In genomic region chr1:188457221-188458008, GRCm38 (mm10) we compare ENCODE assay signal across 15 mouse cellular contexts.
DNase-seq lines count a peak whose midpoint lies in the region; ATAC-seq lines count a peak whose summit lies in the region.
"Had no signal": no experiment of that assay in that cellular context is flagged by ENCODE, and none has a peak within 500 bp of the region (broad histone marks: within the 10 kb centered on the region; RNA-seq: fewer than 3 reads in every experiment).

No protein-coding gene starts in this region.

- WGBS in kidney, embryonic 15.5 days: 27% methylated on average over 13 of the region's 13 CpGs

- ATAC-seq in kidney, embryonic 15.5 days (replicated peaks; ENCODE audit: low FRiP score): no peak
- no peak for ATAC-seq in megakaryocyte-erythroid progenitor cell, adult 5-6 weeks (replicated peaks; ENCODE audit: low FRiP score, low TSS enrichment, poor library complexity, severe bottlenecking)

- no peak overlapping the region for H3K9ac ChIP-seq in kidney, embryonic 15.5 days
- H3K9ac ChIP-seq: stomach, embryonic 15.5 days had no signal

- H3K4me3 ChIP-seq in kidney, embryonic 15.5 days (replicated peaks): no peak overlapping the region
- H3K4me3 ChIP-seq: left cerebral cortex, adult 2 months; stomach, embryonic 15.5 days had no signal

- no peaks in the 10 kb centered on the region for H3K36me3 ChIP-seq in kidney, embryonic 15.5 days
- H3K36me3 ChIP-seq: stomach, embryonic 15.5 days had no signal

- 0 out of 2 replicates have a peak overlapping the region, but pooled peaks have one; percentile 8 for H3K4me2 ChIP-seq in kidney, embryonic 15.5 days
- H3K4me2 ChIP-seq: stomach, embryonic 15.5 days had no signal

- no peak overlapping the region for H3K27ac ChIP-seq in kidney, embryonic 15.5 days
- H3K27ac ChIP-seq: left cerebral cortex, adult 2 months; stomach, embryonic 15.5 days had no signal

- no peaks in the 10 kb centered on the region for H3K27me3 ChIP-seq in kidney, embryonic 15.5 days
- H3K27me3 ChIP-seq: stomach, embryonic 15.5 days had no signal

- H3K4me1 ChIP-seq in kidney, embryonic 15.5 days: 0 out of 2 replicates have a peak, but pooled peaks cover 2% of the 10 kb centered on the region
- H3K4me1 ChIP-seq: stomach, embryonic 15.5 days had no signal

- DNase-seq in kidney, adult 8-10 months: no peak
- peak; percentile 33 for DNase-seq in Muller cell, postnatal 12 days (ENCODE audit: inconsistent ontology term)
- peak; percentile 24 for DNase-seq in embryo, embryonic 11 days
- peak; percentile 69 for DNase-seq in hindlimb bud, embryonic 11.5 days (ENCODE audit: extremely low spot score, low read depth, low spot score)
- no peak for DNase-seq in heart, adult 11 months
- DNase-seq in spleen, postnatal 36 days (ENCODE audit: low spot score in 2 of 2): no peak
- DNase-seq: cerebellum, postnatal 36 days; heart, adult 18-20 months; kidney, adult 9 months; lung, adult 18-20 months; right cerebral cortex, postnatal 4 days had no signal

- no peaks in the 10 kb centered on the region for H3K9me3 ChIP-seq in kidney, embryonic 15.5 days (replicated peaks)
- H3K9me3 ChIP-seq: stomach, embryonic 15.5 days had no signal

Comparison
In these comparisons a context has a peak if more than half of its experiments do, and no peak if none do; other contexts are left out.
1. DNase-seq: peak in Muller cell, postnatal 12 days (single experiment), embryo, embryonic 11 days (single experiment) and hindlimb bud, embryonic 11.5 days (single experiment); none in kidney, adult 8-10 months (0 of 2), heart, adult 11 months (single experiment) and spleen, postnatal 36 days (0 of 2).